Mouse (Mus musculus): ENCODE measurements around the gene Hjurp. TPM values are rescaled to one million over a fixed set of nuclear protein-coding genes. Genes with fewer than 3 reads are reported as not detected.

Gene Hjurp
- polyA plus RNA-seq, 1 experiment from 2014 or later = 56.0 TPM

- DNase-seq (ENCODE audit: low read depth, low spot score) = no peak
- in situ Hi-C loops (cut with MboI; ENCODE audit: low pct_unique_long_range_greater_than_20kb) = no loop called here
- TF ChIP-seq CTCF (IDR thresholded peaks at IDR 0.05) = no peak
- ChIA-PET CTCF (interaction anchor here (1.1 to 1.9 kb wide), 7 partner anchors 7 to 87 kb away, joined by 3 to 6 read pairs (median 4); partner anchors contain the start of genes Hjurp, Trpm8 and Ugt1a1), POLR2A (no interaction called here)
- H3K27me3 ChIP-seq = no peaks in the 10 kb centered on the region
- no peak for ATAC-seq
Observed at GRCm38 (mm10) chr1:88248658-88249057, 28.8 kb downstream of the Hjurp start.

DNA sequence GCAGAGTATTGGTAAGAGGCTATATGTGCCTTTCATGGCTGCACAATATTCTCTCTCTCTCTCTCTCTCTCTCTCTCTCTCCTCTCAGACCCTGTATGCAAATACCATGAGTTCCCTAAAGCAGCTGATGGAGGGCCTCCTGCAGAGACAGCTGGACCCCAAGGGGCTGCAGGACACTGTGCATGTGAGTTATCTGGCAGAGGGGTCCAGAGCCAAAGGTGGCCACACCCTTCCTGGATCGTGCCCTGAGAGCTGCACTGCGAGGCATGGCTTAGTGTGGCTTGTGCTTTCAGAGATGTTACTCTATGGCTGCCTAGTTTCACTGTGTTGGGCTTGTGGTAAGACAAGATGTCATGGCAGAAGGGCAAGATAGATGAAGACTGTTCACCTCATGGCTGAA is 29.8 kb downstream of the Hjurp start:
- no peak for TF ChIP-seq CTCF (IDR thresholded peaks at IDR 0.05)
- ATAC-seq (no peak), DNase-seq (ENCODE audit: low read depth, low spot score) (no peak)
- no peaks in the 10 kb centered on the region for H3K27me3 ChIP-seq
- POLR2A ChIA-PET = no interaction called here
- in situ Hi-C loops (cut with MboI; ENCODE audit: low pct_unique_long_range_greater_than_20kb) = no loop called here
- CTCF ChIA-PET = interaction anchor here (0.7 to 1.8 kb wide), 5 partner anchors 8 to 86 kb away, joined by 3 to 6 read pairs (median 4); no protein-coding TSS in a partner anchor

DNA sequence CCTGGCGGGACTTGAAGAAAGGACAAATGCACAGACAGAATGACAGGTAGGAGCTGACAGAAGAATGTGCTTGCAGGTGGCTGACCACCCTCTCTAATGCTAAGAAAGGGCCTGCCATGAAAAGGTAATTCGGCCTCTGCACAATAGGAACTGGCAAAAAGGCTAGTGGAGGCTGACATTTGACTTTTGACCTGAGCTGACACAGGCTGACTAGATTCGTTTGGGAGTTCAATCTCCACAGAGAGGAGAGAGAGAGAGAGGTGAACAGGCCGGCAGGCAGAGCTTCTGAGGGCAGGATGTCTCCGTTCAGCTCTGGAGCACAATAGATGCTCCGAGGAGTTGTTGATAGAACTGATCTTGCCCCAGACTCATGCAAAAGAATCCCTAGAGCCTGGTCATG is 31.0 kb downstream of the Hjurp start:
- in situ Hi-C loops (cut with MboI; ENCODE audit: low pct_unique_long_range_greater_than_20kb) = no loop called here
- H3K27me3 ChIP-seq = no peaks in the 10 kb centered on the region
- ATAC-seq (no peak), DNase-seq (ENCODE audit: low read depth, low spot score) (no peak)
- ChIA-PET POLR2A (interaction anchor here (1.2 kb wide), 1 partner anchor 15 kb away, joined by 3 read pairs; no protein-coding TSS in a partner anchor), CTCF (no interaction called here)
- TF ChIP-seq CTCF (IDR thresholded peaks at IDR 0.05) = no peak

GRCm38 (mm10) chr1:88245881-88246280 is 31.6 kb downstream of the Hjurp start:
- in situ Hi-C loops (cut with MboI; ENCODE audit: low pct_unique_long_range_greater_than_20kb) = no loop called here
- no peaks in the 10 kb centered on the region for H3K27me3 ChIP-seq
- DNase-seq (ENCODE audit: low read depth, low spot score) = no peak
- ChIA-PET POLR2A (interaction anchor here (1.2 kb wide), 1 partner anchor 16 kb away, joined by 3 read pairs; no protein-coding TSS in a partner anchor), CTCF (no interaction called here)
- ATAC-seq = no peak
- no peak for TF ChIP-seq CTCF (IDR thresholded peaks at IDR 0.05)

DNA sequence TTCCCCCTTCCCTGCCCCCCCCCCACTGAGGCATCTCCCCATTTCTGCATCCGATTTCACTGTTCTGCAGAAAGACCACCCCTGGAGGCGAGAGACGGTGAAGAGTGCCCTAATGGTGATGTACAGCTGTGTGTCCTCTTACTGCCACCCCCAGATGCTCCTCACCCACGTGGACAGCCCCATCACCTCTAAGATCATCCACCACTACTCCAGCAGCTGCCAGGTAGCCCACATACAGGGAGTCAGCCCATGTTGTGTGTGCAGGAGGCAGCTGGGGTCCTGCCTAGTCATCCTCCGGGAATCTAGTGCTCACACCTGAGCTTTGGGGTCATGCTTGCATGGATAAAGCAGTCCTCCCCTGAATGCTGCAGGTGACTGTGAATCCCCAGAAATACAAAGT is 33.6 kb downstream of the Hjurp start:
- no peaks in the 10 kb centered on the region for H3K27me3 ChIP-seq
- no peak for TF ChIP-seq CTCF (IDR thresholded peaks at IDR 0.05)
- no peak for DNase-seq (ENCODE audit: low read depth, low spot score)
- in situ Hi-C loops (cut with MboI; ENCODE audit: low pct_unique_long_range_greater_than_20kb) = no loop called here
- ATAC-seq = no peak
- CTCF ChIA-PET = interaction anchor here (1.6 to 1.8 kb wide), 2 partner anchors 8 to 13 kb away, joined by 4 to 6 read pairs; no protein-coding TSS in a partner anchor
- POLR2A ChIA-PET = no interaction called here

- TF ChIP-seq CTCF (IDR thresholded peaks at IDR 0.05) = no peak
- ChIA-PET POLR2A (no interaction called here), CTCF (no interaction called here)
- DNase-seq (ENCODE audit: low read depth, low spot score) (no peak), ATAC-seq (no peak)
- in situ Hi-C loops (cut with MboI; ENCODE audit: low pct_unique_long_range_greater_than_20kb) = no loop called here
- no peaks in the 10 kb centered on the region for H3K27me3 ChIP-seq
Observed at GRCm38 (mm10) chr1:88240579-88240978, 36.9 kb downstream of the Hjurp start.

DNA sequence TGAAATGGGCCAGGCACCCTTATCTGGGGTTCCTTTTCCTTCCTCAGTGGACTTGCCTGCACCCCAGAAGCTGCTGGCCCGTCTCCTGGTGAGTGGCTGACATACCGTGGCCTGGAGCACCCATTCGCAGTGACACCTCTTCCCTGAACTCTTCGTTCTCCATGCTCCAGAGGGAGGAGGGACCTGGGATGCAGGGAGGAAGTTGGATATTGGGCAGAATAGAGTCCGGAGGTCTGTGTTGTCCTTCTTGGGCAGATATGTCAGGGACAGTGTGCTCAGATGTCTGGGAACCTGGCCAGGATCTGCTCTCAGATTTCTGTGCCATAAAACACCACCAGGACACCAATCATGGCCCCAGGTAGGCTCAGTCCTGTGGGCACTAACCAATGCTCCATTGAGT is 37.4 kb downstream of the Hjurp start:
- ChIA-PET POLR2A (no interaction called here), CTCF (no interaction called here)
- no peak for TF ChIP-seq CTCF (IDR thresholded peaks at IDR 0.05)
- in situ Hi-C loops (cut with MboI; ENCODE audit: low pct_unique_long_range_greater_than_20kb) = no loop called here
- no peaks in the 10 kb centered on the region for H3K27me3 ChIP-seq
- no peak for ATAC-seq
- DNase-seq (ENCODE audit: low read depth, low spot score) = no peak

DNA sequence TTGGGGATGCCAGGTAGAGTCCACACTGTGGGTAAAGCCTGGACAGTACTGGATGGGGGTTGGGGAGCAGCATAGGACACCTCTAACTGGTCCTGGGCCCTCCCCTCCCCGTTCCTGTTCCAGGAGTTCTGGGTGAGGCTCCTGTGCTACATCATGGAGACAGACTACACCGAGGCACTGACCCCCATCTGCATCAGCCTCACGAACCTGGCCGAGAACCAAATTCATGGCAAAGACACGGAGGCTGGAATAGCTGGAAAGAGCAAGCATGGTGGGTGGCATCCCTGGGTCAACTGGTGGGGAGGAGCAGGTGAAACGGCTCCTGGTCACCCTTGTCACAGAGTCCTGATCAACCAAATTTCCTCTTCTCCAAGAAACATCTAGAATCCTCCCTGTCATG is 38.7 kb downstream of the Hjurp start:
- no peak for TF ChIP-seq CTCF (IDR thresholded peaks at IDR 0.05)
- in situ Hi-C loops (cut with MboI; ENCODE audit: low pct_unique_long_range_greater_than_20kb) = no loop called here
- ATAC-seq = no peak
- DNase-seq (ENCODE audit: low read depth, low spot score) = no peak
- ChIA-PET POLR2A (no interaction called here), CTCF (no interaction called here)
- no peaks in the 10 kb centered on the region for H3K27me3 ChIP-seq

- ATAC-seq (no peak), DNase-seq (ENCODE audit: low read depth, low spot score) (no peak)
- ChIA-PET CTCF (interaction anchor here (1.1 to 1.4 kb wide), 2 partner anchors 12 to 40 kb away, joined by 5 read pairs; partner anchors contain the start of genes Hjurp and Trpm8), POLR2A (no interaction called here)
- TF ChIP-seq CTCF (IDR thresholded peaks at IDR 0.05) = no peak
- no peaks in the 10 kb centered on the region for H3K27me3 ChIP-seq
- in situ Hi-C loops (cut with MboI; ENCODE audit: low pct_unique_long_range_greater_than_20kb) = no loop called here
Observed at GRCm38 (mm10) chr1:88237311-88237710, 40.1 kb downstream of the Hjurp start.

DNA sequence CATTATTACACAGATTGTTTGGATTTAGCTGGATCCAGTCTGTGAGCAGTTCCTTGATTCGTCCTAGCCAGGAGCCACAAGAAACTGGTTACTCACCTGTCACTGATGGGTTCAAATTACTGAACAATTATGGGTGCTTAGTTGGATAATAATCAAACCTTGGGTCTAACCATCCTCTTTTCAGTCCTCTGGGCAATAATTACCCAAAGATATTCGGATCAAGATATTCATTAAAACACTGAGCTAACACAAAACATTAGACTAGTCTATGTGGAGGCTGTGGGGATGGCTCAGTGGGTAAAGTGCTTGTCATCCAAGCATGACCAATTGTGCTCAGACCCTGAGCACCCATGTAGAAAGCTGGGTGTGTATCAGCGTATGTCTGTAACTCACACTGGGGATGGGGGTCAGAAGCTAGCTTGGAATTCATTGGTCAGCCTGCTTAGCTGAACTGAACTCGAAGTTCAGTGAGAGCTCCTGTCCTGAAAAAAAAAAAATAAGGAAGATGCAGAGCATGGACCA is 41.5 kb downstream of the Hjurp start:
- in situ Hi-C loops (cut with MboI; ENCODE audit: low pct_unique_long_range_greater_than_20kb) = no loop called here
- no peaks in the 10 kb centered on the region for H3K27me3 ChIP-seq
- ChIA-PET POLR2A (interaction anchor here (0.5 to 1.0 kb wide), 3 partner anchors 14 to 108 kb away, joined by 3 to 4 read pairs (median 4); partner anchors contain the start of gene Hjurp), CTCF (interaction anchor here (0.9 to 1.4 kb wide), 5 partner anchors 13 to 21 kb away, joined by 3 to 5 read pairs (median 3); no protein-coding TSS in a partner anchor)
- DNase-seq (ENCODE audit: low read depth, low spot score) (no peak), ATAC-seq (no peak)
- TF ChIP-seq CTCF (IDR thresholded peaks at IDR 0.05) = no peak

- H3K27me3 ChIP-seq = no peaks in the 10 kb centered on the region
- ChIA-PET CTCF (interaction anchor here (1.0 to 1.4 kb wide), 4 partner anchors 12 to 22 kb away, joined by 3 read pairs; no protein-coding TSS in a partner anchor), POLR2A (interaction anchor here (0.6 to 1.0 kb wide), 2 partner anchors 15 to 42 kb away, joined by 4 read pairs; partner anchors contain the start of gene Hjurp)
- TF ChIP-seq CTCF (IDR thresholded peaks at IDR 0.05) = no peak
- no peak for DNase-seq (ENCODE audit: low read depth, low spot score)
- in situ Hi-C loops (cut with MboI; ENCODE audit: low pct_unique_long_range_greater_than_20kb) = no loop called here
- no peak for ATAC-seq
Observed at GRCm38 (mm10) chr1:88235046-88235893, 42.2 kb downstream of the Hjurp start.
